Mouse (Mus musculus) midbrain, postnatal 0 days (tissue): ENCODE measurements around the gene Cradd. TPM values are rescaled to one million over a fixed set of nuclear protein-coding genes. Genes with fewer than 3 reads are reported as not detected.

ENCODE experiments used
- ATAC-seq: fragments of 200-750 bp; cut with Nextera tagmentation; 2 replicates; pipeline ENCODE4 v1.8.0; 2017; ENCODE audit warnings: moderate number of reproducible peaks, mild to moderate bottlenecking, moderate TSS enrichment, moderate library complexity; ENCODE audit not compliant: low FRiP score
- DNase-seq: peaks from one replicate; pipeline ENCODE4 v3.0.0-alpha.2; 2015; ENCODE audit warnings: low spot score
- H3K27ac ChIP-seq: fragments of 300-500 bp; sonication (generic); 2 replicates; pipeline ENCODE4 v1.5.1; 2014; ENCODE audit warnings: low read depth, mild to moderate bottlenecking, low read length, mixed read lengths
- H3K27me3 ChIP-seq: fragments of 300-500 bp; sonication (generic); 2 replicates; pipeline ENCODE4 v1.6.1; 2014; ENCODE audit warnings: low read length, control low read depth, mixed read lengths; ENCODE audit not compliant: insufficient read depth
- H3K36me3 ChIP-seq: fragments of 300-500 bp; sonication (generic); 2 replicates; pipeline ENCODE4 v1.6.1; 2014; ENCODE audit warnings: low read length, control low read depth, mixed read lengths; ENCODE audit not compliant: insufficient read depth
- H3K4me1 ChIP-seq: fragments of 300-500 bp; sonication (generic); 2 replicates; pipeline ENCODE4 v1.6.1; 2014; ENCODE audit warnings: mild to moderate bottlenecking, control low read depth, antibody characterized with exemption, low read length, mixed read lengths; ENCODE audit not compliant: insufficient read depth
- H3K4me2 ChIP-seq: fragments of 300-500 bp; sonication (generic); 2 replicates; pipeline ENCODE4 v1.6.1; 2014; ENCODE audit warnings: low read depth, mild to moderate bottlenecking, low read length, mixed read lengths; ENCODE audit not compliant: poor library complexity, severe bottlenecking
- H3K4me3 ChIP-seq: fragments of 300-500 bp; sonication (generic); 2 replicates; pipeline ENCODE4 v1.5.1; 2014; ENCODE audit warnings: low read depth, mild to moderate bottlenecking, low read length, moderate library complexity
- H3K9ac ChIP-seq: fragments of 300-500 bp; sonication (generic); replicated peaks from 2 replicates; pipeline ENCODE4 v1.6.1; 2014; ENCODE audit warnings: mild to moderate bottlenecking, low read length, moderate library complexity, mixed read lengths; ENCODE audit not compliant: poor library complexity, severe bottlenecking
- H3K9me3 ChIP-seq: fragments of 300-500 bp; sonication (generic); 2 replicates; pipeline ENCODE4 v1.6.1; 2016; ENCODE audit warnings: low read length, control low read depth
- CTCF ChIP-seq: IDR thresholded peaks from 2 replicates; pipeline ENCODE4 v1.5.1; 2016; ENCODE audit warnings: antibody characterized with exemption, mild to moderate bottlenecking
- WGBS: fragments of 180-500 bp; shearing (Covaris S2); extraction: QIAGEN DNeasy Blood & Tissue Kit; methylation state at CpG from one replicate; pipeline ENCODE4 v1.1.7; 2014; 5-methylcytosine and 5-hydroxymethylcytosine counted together
- polyA plus RNA-seq: library from polyadenylated mRNA; unstranded; fragments of >200 nt; fragmentation: Nextera tagmentation; extraction: Ambion mirVana; gene quantifications from 2 replicates; pipeline ENCODE4 v1.2.1, GENCODE M21; 2015
- total RNA-seq: library from RNA; depleted of rRNA; stranded (reverse); fragments of >200 nt; gene quantifications from 2 replicates; pipeline ENCODE4 v1.2.3, GENCODE M21; 2014

The Cradd gene
- total and polyA plus RNA-seq, 2 experiments from 2014 or later: 8.2 to 9.2 TPM

- 86% methylated on average over 4 of the region's 4 CpGs for WGBS
- Histone ChIP-seq H3K9me3 (no peaks in the 10 kb centered on the region), H3K27ac (no peak overlapping the region), H3K4me1 (no peaks in the 10 kb centered on the region), H3K36me3 (no peaks in the 10 kb centered on the region), H3K4me2 (no peak overlapping the region), H3K9ac (no peak overlapping the region), H3K4me3 (no peak overlapping the region), H3K27me3 (no peaks in the 10 kb centered on the region)
- TF ChIP-seq CTCF: no peak
- no peak for ATAC-seq
- DNase-seq: no peak
Measured at GRCm38 (mm10) chr10:95340676-95341075, 16.7 kb upstream of the Cradd start.

- Histone ChIP-seq H3K27me3 (no peaks in the 10 kb centered on the region), H3K4me3 (no peak overlapping the region), H3K36me3 (no peaks in the 10 kb centered on the region), H3K27ac (no peak overlapping the region), H3K9me3 (no peaks in the 10 kb centered on the region), H3K4me2 (no peak overlapping the region), H3K9ac (no peak overlapping the region), H3K4me1 (no peaks in the 10 kb centered on the region)
- no peak for DNase-seq
- ATAC-seq: no peak
- 68% methylated on average over 5 of the region's 5 CpGs for WGBS
- TF ChIP-seq CTCF: no peak
Measured at GRCm38 (mm10) chr10:95337589-95337988, 13.7 kb upstream of the Cradd start.

- no peak for TF ChIP-seq CTCF
- H3K27ac ChIP-seq: no peak overlapping the region
- peak; percentile 52 for DNase-seq
Measured at GRCm38 (mm10) chr10:95336781-95337544, 13.0 kb upstream of the Cradd start.

GRCm38 (mm10) chr10:95334826-95335225, 10.9 kb upstream of the Cradd start:
- Histone ChIP-seq H3K27ac (no peak overlapping the region), H3K9me3 (no peaks in the 10 kb centered on the region), H3K9ac (no peak overlapping the region), H3K4me1 (no peaks in the 10 kb centered on the region), H3K27me3 (no peaks in the 10 kb centered on the region), H3K36me3 (no peaks in the 10 kb centered on the region), H3K4me3 (no peak overlapping the region), H3K4me2 (no peak overlapping the region)
- TF ChIP-seq CTCF: no peak
- DNase-seq (no peak), ATAC-seq (no peak)
- WGBS: 79% methylated on average over 1 of the region's 1 CpGs

More at GRCm38 (mm10) chr10:95336781-95337544, 13.0 kb upstream of the Cradd start:
- H3K36me3 ChIP-seq: no peaks in the 10 kb centered on the region
- H3K4me1 ChIP-seq: no peaks in the 10 kb centered on the region
- H3K27me3 ChIP-seq: no peaks in the 10 kb centered on the region
- H3K4me3 ChIP-seq: no peak overlapping the region
- ATAC-seq: no peak; the same call in 1 of the 2 replicates
- no peak overlapping the region for H3K9ac ChIP-seq
- WGBS: 23% methylated on average over 4 of the region's 4 CpGs
- no peak overlapping the region for H3K4me2 ChIP-seq
- no peaks in the 10 kb centered on the region for H3K9me3 ChIP-seq

GRCm38 (mm10) chr10:95332596-95332995, 8.7 kb upstream of the Cradd start:
- no peak overlapping the region for H3K4me3 ChIP-seq
- ATAC-seq (no peak), DNase-seq (no peak)
- no peak overlapping the region for H3K4me2 ChIP-seq
- WGBS: 88% methylated on average over 3 of the region's 3 CpGs
- no peaks in the 10 kb centered on the region for H3K4me1 ChIP-seq
- H3K9me3 ChIP-seq: no peaks in the 10 kb centered on the region
- no peak overlapping the region for H3K9ac ChIP-seq
- H3K27ac ChIP-seq: no peak overlapping the region
- H3K36me3 ChIP-seq: no peaks in the 10 kb centered on the region
- no peak for TF ChIP-seq CTCF
- H3K27me3 ChIP-seq: no peaks in the 10 kb centered on the region
